Comparison of ENCODE assay signal across 21 mouse cellular contexts in the genomic region with DNA sequence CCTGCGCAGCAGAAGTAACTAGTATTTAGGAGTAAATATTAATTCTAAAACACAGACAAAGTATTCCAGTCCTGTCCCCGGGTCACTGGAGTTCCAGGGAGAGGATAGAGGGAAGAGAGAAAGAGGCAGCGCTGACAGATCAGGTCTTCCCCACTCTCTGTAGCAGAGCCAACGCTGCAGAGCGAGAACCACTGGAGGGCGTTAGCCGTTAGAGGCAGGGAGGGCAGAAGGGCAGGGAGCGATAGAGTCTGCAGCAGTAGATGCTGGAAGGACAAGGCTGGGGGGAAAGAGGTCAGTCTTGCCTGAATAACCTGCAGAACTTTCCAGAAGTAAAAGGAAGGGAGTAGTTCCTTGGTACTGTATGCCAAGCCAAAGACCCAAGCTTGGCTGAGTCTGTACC.
DNase-seq lines count a peak whose midpoint lies in the region; ATAC-seq and TF ChIP-seq lines count a peak whose summit lies in the region.
"Had no signal": no experiment of that assay in that cellular context is flagged by ENCODE, and none has a peak within 500 bp of the region (broad histone marks: within the 10 kb centered on the region; RNA-seq: fewer than 3 reads in every experiment).

No protein-coding gene starts in this region.

- WGBS in heart, embryonic 10.5 days, result 36% methylated on average over 8 of the region's 8 CpGs
- 56% methylated on average over 8 of the region's 8 CpGs for WGBS in midbrain, postnatal 0 days
- 48% methylated on average over 8 of the region's 8 CpGs for WGBS in midbrain, embryonic 14.5 days
- WGBS in limb, embryonic 13.5 days, result 40% methylated on average over 8 of the region's 8 CpGs

- no peak overlapping the region for H3K4me3 ChIP-seq in heart, embryonic 10.5 days
- H3K4me3 ChIP-seq in midbrain, postnatal 0 days (ENCODE audit: low read depth, low read length), result no peak overlapping the region
- H3K4me3 ChIP-seq in midbrain, embryonic 14.5 days (replicated peaks; ENCODE audit: low read depth, low read length), result no peak overlapping the region
- no peak overlapping the region for H3K4me3 ChIP-seq in limb, embryonic 13.5 days
- H3K4me3 ChIP-seq: heart, embryonic 15.5 days; hindbrain, embryonic 12.5 days; limb, embryonic 15.5 days; megakaryocyte, embryonic 14.5 days; stomach, embryonic 15.5 days had no signal

- no peak for DNase-seq in heart, embryonic 10.5 days (ENCODE audit: low spot score)
- no peak for DNase-seq in heart, postnatal 10 days
- DNase-seq in midbrain, postnatal 0 days (ENCODE audit: low spot score), result no peak
- no peak for DNase-seq in midbrain, embryonic 14.5 days
- no peak for DNase-seq in spleen, postnatal 10 days (ENCODE audit: low spot score in 2 of 2)
- no peak for DNase-seq in layer of hippocampus, adult 18-20 months (ENCODE audit: low spot score in 2 of 2)
- DNase-seq: B cell, adult 2 months; cerebellum, postnatal 14 days; forebrain, postnatal 0 days; kidney, postnatal 10 days; right cerebral cortex, adult 18-20 months; spleen, adult 18-20 months; thymus, postnatal 36 days had no signal

- no peak for ATAC-seq in midbrain, postnatal 0 days (ENCODE audit: low FRiP score)
- no peak for ATAC-seq in midbrain, embryonic 14.5 days (ENCODE audit: low FRiP score, low TSS enrichment)
- no peak for ATAC-seq in limb, embryonic 13.5 days (ENCODE audit: low FRiP score, low read depth)
- ATAC-seq: forebrain, postnatal 0 days; inflammation-experienced regulatory T-cells, adult 6 months; midbrain, embryonic 16.5 days had no signal

- H3K4me2 ChIP-seq in midbrain, postnatal 0 days (ENCODE audit: low read depth, low read length, poor library complexity, severe bottlenecking), result no peak overlapping the region
- no peak overlapping the region for H3K4me2 ChIP-seq in midbrain, embryonic 14.5 days (ENCODE audit: low read length)
- H3K4me2 ChIP-seq in limb, embryonic 13.5 days (replicated peaks), result no peak overlapping the region
- H3K4me2 ChIP-seq: heart, embryonic 15.5 days; hindbrain, embryonic 12.5 days; limb, embryonic 15.5 days; stomach, embryonic 15.5 days had no signal

- peaks cover 11% of the 10 kb centered on the region; the same call in 1 of the 2 replicates for H3K27me3 ChIP-seq in heart, embryonic 10.5 days (ENCODE audit: insufficient read depth, poor library complexity, severe bottlenecking)
- H3K27me3 ChIP-seq in midbrain, postnatal 0 days (ENCODE audit: insufficient read depth, low read length), result no peaks in the 10 kb centered on the region
- no peaks in the 10 kb centered on the region for H3K27me3 ChIP-seq in midbrain, embryonic 14.5 days (ENCODE audit: control insufficient read depth, insufficient read depth, low read length)
- H3K27me3 ChIP-seq in limb, embryonic 13.5 days, result no peaks in the 10 kb centered on the region
- H3K27me3 ChIP-seq: hindbrain, embryonic 12.5 days; limb, embryonic 15.5 days; stomach, embryonic 15.5 days had no signal

- no peaks in the 10 kb centered on the region for H3K36me3 ChIP-seq in heart, embryonic 10.5 days
- no peaks in the 10 kb centered on the region for H3K36me3 ChIP-seq in midbrain, postnatal 0 days (ENCODE audit: insufficient read depth, low read length)
- no peaks in the 10 kb centered on the region for H3K36me3 ChIP-seq in midbrain, embryonic 14.5 days (ENCODE audit: control insufficient read depth, insufficient read depth, low read length)
- H3K36me3 ChIP-seq in limb, embryonic 13.5 days, result no peaks in the 10 kb centered on the region
- H3K36me3 ChIP-seq: heart, embryonic 15.5 days; hindbrain, embryonic 12.5 days; limb, embryonic 15.5 days; stomach, embryonic 15.5 days had no signal

- H3K9ac ChIP-seq in midbrain, postnatal 0 days (replicated peaks; ENCODE audit: low read length, poor library complexity, severe bottlenecking), result no peak overlapping the region
- H3K9ac ChIP-seq in midbrain, embryonic 14.5 days (replicated peaks; ENCODE audit: low read length), result no peak overlapping the region
- H3K9ac ChIP-seq in limb, embryonic 13.5 days, result no peak overlapping the region
- H3K9ac ChIP-seq: forebrain, postnatal 0 days; heart, embryonic 15.5 days; hindbrain, embryonic 12.5 days; limb, embryonic 15.5 days; stomach, embryonic 15.5 days had no signal

- H3K9me3 ChIP-seq in heart, embryonic 10.5 days, result no peaks in the 10 kb centered on the region
- no peaks in the 10 kb centered on the region for H3K9me3 ChIP-seq in midbrain, postnatal 0 days (ENCODE audit: low read length)
- no peaks in the 10 kb centered on the region for H3K9me3 ChIP-seq in midbrain, embryonic 14.5 days (ENCODE audit: control insufficient read depth, low read length)
- no peaks in the 10 kb centered on the region for H3K9me3 ChIP-seq in limb, embryonic 13.5 days
- H3K9me3 ChIP-seq: heart, embryonic 15.5 days; hindbrain, embryonic 12.5 days; limb, embryonic 15.5 days; megakaryocyte, embryonic 14.5 days; stomach, embryonic 15.5 days had no signal

- peaks cover 54% of the 10 kb centered on the region for H3K4me1 ChIP-seq in heart, embryonic 10.5 days
- H3K4me1 ChIP-seq in midbrain, postnatal 0 days (ENCODE audit: insufficient read depth, low read length), result no peaks in the 10 kb centered on the region
- no peaks in the 10 kb centered on the region for H3K4me1 ChIP-seq in midbrain, embryonic 14.5 days (ENCODE audit: control insufficient read depth, insufficient read depth, low read length)
- peaks cover 57% of the 10 kb centered on the region for H3K4me1 ChIP-seq in limb, embryonic 13.5 days

- H3K27ac ChIP-seq in heart, embryonic 10.5 days, result peak overlapping the region; percentile 63; the same call in 1 of the 2 replicates
- no peak overlapping the region for H3K27ac ChIP-seq in midbrain, postnatal 0 days (ENCODE audit: low read depth, low read length)
- H3K27ac ChIP-seq in midbrain, embryonic 14.5 days (replicated peaks; ENCODE audit: low read depth, low read length), result no peak overlapping the region
- H3K27ac ChIP-seq in limb, embryonic 13.5 days, result peak overlapping the region; percentile 77; the same call in 1 of the 2 replicates
- H3K27ac ChIP-seq: heart, embryonic 15.5 days; hindbrain, embryonic 12.5 days; limb, embryonic 15.5 days; stomach, embryonic 15.5 days had no signal

- peak; percentile 14; the same call in 1 of the 2 replicates for TF ChIP-seq CTCF in midbrain, postnatal 0 days (IDR thresholded peaks at IDR 0.05)

- intact Hi-C loops in heart, postnatal 10 days (cut with DNase I), result loop anchor here (5.0 kb wide), 1 partner anchor 85 kb away; a partner anchor contains a TSS

Comparison
In these comparisons a context has a peak if more than half of its experiments do, and no peak if none do; other contexts are left out.
1. H3K27ac ChIP-seq: peak in heart, embryonic 10.5 days (single experiment) and limb, embryonic 13.5 days (single experiment); none in midbrain, postnatal 0 days (single experiment) and midbrain, embryonic 14.5 days (single experiment).